Mouse (Mus musculus): ENCODE results near the gene Smap2. TPM values are rescaled to one million over a fixed set of nuclear protein-coding genes. Genes with fewer than 3 reads are reported as not detected.

The Smap2 gene
- polyA plus RNA-seq (2014; fragmentation: Illumina TruSeq; extraction: RNeasy Lipid Tissue Mini Kit (QIAGEN cat#74804); ENCODE audit: low read depth, low replicate concordance): 19.8 TPM

DNA sequence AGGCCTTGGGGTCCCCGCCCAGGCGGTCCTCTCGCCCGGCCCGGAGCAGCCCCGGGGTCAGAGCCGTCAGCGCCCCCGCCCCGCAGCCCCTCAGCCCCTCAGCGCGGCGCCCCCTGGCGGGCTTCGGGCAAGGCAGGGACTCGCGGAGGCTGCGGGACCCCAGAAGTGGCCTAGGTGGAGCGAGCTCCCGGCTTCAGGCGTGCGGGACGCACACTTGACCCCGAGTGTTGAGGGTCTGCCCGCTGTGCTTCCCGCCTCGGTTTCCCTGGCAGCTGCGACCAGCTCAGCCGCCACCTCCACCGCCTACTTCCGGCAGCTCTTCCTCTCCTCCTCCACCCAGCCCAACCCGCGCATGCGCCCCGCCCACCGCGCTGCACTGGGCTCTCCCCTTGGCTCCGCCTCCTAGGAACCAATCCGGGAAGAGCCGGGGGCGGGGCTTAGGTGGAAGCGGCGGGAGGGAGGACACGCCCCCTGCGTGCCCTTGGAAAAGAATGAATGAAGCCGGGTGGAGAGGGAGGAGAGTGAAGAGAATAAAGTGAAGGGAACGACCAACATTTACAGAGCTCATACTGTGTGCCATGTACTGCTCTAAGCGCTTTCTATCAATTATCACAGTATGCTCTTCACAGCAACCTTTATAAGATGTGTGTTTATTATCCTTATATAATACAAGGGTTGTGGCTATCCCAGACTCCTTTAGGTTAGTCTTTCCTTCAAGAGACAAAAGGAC, at the start of gene Smap2:
Smap2 (minus strand) TSS at position 320 of the 730 bp plus-strand sequence.

DNA sequence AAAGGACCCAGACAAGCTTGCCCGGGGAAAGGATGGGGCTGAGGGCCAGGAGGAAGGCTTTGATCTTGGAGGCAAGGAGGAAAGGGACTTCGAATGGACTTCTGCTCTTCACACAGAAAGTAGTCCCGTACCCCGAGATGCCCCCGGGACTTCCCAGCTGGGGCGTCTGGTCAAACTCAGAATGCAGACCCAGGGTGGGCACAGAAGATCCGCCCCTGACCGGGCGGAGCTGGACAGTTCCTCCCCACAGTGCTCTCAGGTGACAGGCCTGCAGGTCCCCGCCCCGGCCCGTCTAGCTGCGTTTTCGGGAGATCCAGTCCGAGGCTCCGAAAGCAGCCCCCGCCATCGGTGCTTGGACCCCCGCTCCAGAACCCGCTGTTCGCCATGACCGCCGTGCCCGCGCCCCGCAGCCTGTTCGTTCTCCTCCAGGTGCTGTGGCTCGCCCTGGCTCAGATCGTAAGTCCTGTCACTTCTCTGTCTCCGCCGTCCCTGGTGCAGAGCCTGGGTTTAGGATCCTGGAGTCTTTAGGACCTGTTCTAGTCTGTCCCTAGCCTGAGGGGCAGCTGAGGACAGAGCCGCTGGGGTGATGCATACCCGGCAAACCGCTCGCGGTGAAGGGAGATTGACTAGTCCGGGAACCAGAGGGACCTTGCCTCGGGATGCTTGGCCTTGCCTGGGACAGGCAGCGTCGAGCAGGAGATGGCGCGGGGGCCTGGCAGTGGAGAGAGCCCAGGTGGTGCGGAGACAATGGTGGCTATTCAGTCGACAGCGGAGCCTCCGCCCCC, 22.5 kb upstream of the Smap2 start, which contains the start of gene Col9a2:
Col9a2 (plus strand) TSS at position 55 of the 785 bp plus-strand sequence.

DNA sequence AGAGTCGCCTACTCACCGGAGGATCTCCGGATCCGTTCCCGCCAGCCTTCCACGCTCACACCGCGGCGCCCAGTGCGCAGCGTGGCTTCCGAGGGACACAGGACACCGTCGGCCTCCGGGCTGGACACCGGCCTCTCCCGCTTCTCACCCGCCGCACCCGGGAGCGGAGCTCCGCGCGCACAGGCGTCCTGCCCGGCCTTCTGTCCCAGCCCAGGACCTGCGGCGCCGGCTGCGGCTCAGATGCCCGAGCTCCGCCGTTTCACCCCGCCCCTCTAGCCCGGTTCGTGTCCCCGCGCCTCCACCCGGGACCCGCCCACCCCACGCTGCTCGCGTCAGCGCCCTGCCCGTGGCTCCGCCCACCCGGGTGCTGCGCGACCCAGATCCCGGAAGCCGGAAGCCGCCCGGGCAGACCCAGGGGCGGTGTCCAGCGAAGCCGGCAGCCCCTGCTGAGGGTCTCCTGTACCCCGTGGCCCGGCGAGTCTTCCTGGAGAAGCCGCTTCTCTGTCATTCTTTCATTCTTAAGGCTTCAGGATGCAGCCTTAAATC, 65.5 kb downstream of the Smap2 start, which contains the start of gene Zfp69:
Zfp69 (minus strand) TSS at position 272 of the 546 bp plus-strand sequence.

DNA sequence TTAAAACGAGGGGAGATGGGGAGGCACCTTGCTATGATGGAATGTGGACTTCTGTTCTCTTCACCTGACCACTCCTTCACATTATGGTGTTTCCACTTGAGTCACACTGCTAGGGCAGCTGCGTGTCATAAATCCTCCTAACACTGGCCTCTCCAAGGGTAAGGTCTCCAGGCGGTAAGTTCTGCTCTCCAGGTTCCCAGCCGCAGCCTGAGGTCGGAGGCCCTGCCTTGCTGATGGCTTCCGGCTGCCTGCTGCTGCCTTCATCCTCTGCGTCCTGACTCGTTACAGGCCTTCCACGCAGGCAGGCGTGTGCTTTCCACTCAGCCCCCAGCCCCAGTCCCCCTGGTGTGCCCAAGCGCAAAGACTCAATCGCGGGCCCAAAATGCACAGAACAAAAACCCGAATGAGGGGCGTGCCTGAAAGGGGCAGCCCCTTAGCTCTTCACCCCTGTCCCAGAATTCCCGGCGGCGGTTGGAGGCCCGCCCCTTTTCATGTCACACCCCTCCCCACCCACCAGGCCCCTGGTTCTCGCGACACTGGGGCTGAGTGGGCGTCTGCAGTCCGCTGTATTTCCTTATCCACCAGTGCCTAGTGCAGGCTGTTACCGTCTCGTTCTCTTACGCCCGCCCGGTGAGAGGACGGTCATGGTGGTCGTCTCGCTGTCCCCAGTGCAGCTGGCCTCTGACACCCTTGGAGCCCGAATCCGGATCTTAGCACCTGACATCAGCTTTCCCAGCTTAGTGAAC, 92.3 kb downstream of the Smap2 start, which contains the start of gene Exo5:
Exo5 (minus strand) TSS at position 464 of the 746 bp plus-strand sequence.

Other genes starting within 250 kb of the Smap2 start
- 39.5 TPM for gene Nfyc, start 185.7 kb downstream of the Smap2 start, polyA plus RNA-seq (2014; fragmentation: Illumina TruSeq; extraction: RNeasy Lipid Tissue Mini Kit (QIAGEN cat#74804); ENCODE audit: low read depth, low replicate concordance)
- 0.20 TPM for gene Rims3, start 162.4 kb downstream of the Smap2 start, polyA plus RNA-seq (2014; fragmentation: Illumina TruSeq; extraction: RNeasy Lipid Tissue Mini Kit (QIAGEN cat#74804); ENCODE audit: low read depth, low replicate concordance)
- gene Exo5, start 92.2 kb downstream of the Smap2 start, polyA plus RNA-seq (2014; fragmentation: Illumina TruSeq; extraction: RNeasy Lipid Tissue Mini Kit (QIAGEN cat#74804); ENCODE audit: low read depth, low replicate concordance): 10.9 TPM
- 1.1 TPM for gene Zfp69, start 65.5 kb downstream of the Smap2 start, polyA plus RNA-seq (2014; fragmentation: Illumina TruSeq; extraction: RNeasy Lipid Tissue Mini Kit (QIAGEN cat#74804); ENCODE audit: low read depth, low replicate concordance)
- gene Col9a2, start 22.1 kb upstream of the Smap2 start, polyA plus RNA-seq (2014; fragmentation: Illumina TruSeq; extraction: RNeasy Lipid Tissue Mini Kit (QIAGEN cat#74804); ENCODE audit: low read depth, low replicate concordance): 0.55 TPM
- gene Zmpste24, start 81.0 kb upstream of the Smap2 start, polyA plus RNA-seq (2014; fragmentation: Illumina TruSeq; extraction: RNeasy Lipid Tissue Mini Kit (QIAGEN cat#74804); ENCODE audit: low read depth, low replicate concordance): 42.5 TPM
- gene Tmco2, start 92.0 kb upstream of the Smap2 start, polyA plus RNA-seq (2014; fragmentation: Illumina TruSeq; extraction: RNeasy Lipid Tissue Mini Kit (QIAGEN cat#74804); ENCODE audit: low read depth, low replicate concordance): 6.2 TPM
- gene Rlf, start 197.8 kb upstream of the Smap2 start, polyA plus RNA-seq (2014; fragmentation: Illumina TruSeq; extraction: RNeasy Lipid Tissue Mini Kit (QIAGEN cat#74804); ENCODE audit: low read depth, low replicate concordance): 10.7 TPM